Mouse (Mus musculus) intestine, embryonic 16.5 days (tissue): ENCODE data around the gene Agtpbp1. TPM values are rescaled to one million over a fixed set of nuclear protein-coding genes. Genes with fewer than 3 reads are reported as not detected.

Experiments used
- ATAC-seq: fragments of 200-750 bp; cut with Nextera tagmentation; 2 replicates; pipeline ENCODE4 v1.8.0; 2017; ENCODE audit warnings: moderate TSS enrichment, moderate library complexity
- H3K27ac ChIP-seq: fragments of 300-500 bp; sonication (generic); 2 replicates; pipeline ENCODE4 v1.5.1; 2014; ENCODE audit warnings: mild to moderate bottlenecking, low read length
- H3K27me3 ChIP-seq: fragments of 300-500 bp; sonication (generic); replicated peaks from 2 replicates; pipeline ENCODE4 v1.6.1; 2014; ENCODE audit warnings: low read length, control low read depth, mixed read lengths; ENCODE audit not compliant: control insufficient read depth, insufficient read depth
- H3K36me3 ChIP-seq: fragments of 300-500 bp; sonication (generic); 2 replicates; pipeline ENCODE4 v1.6.1; 2014; ENCODE audit warnings: low read length, control low read depth; ENCODE audit not compliant: control insufficient read depth, insufficient read depth
- H3K4me1 ChIP-seq: fragments of 300-500 bp; sonication (generic); 2 replicates; pipeline ENCODE4 v1.6.1; 2014; ENCODE audit warnings: low read length, control low read depth, mixed read lengths; ENCODE audit not compliant: control insufficient read depth, insufficient read depth
- H3K4me2 ChIP-seq: fragments of 300-500 bp; sonication (generic); 2 replicates; pipeline ENCODE4 v1.6.1; 2014; ENCODE audit warnings: low read depth, low read length, control low read depth
- H3K4me3 ChIP-seq: fragments of 300-500 bp; sonication (generic); 2 replicates; pipeline ENCODE4 v1.5.1; 2014; ENCODE audit warnings: mild to moderate bottlenecking, low read length
- H3K9ac ChIP-seq: fragments of 300-500 bp; sonication (generic); 2 replicates; pipeline ENCODE4 v1.6.1; 2014; ENCODE audit warnings: low read depth, low read length
- H3K9me3 ChIP-seq: fragments of 300-500 bp; sonication (generic); 2 replicates; pipeline ENCODE4 v1.6.1; 2016; ENCODE audit warnings: low read length, control low read depth; ENCODE audit not compliant: control insufficient read depth
- WGBS: fragments of 180-500 bp; shearing (Covaris S2); extraction: QIAGEN DNeasy Blood & Tissue Kit; methylation state at CpG from one replicate; pipeline ENCODE4 v1.1.7; 2014; 5-methylcytosine and 5-hydroxymethylcytosine counted together
- polyA plus RNA-seq: library from polyadenylated mRNA; unstranded; fragments of >200 nt; fragmentation: Nextera tagmentation; extraction: Ambion mirVana; gene quantifications from 2 replicates; pipeline ENCODE4 v1.2.1, GENCODE M21; 2015

Gene Agtpbp1
- polyA plus RNA-seq, 1 experiment from 2014 or later, result 10.2 TPM

DNA sequence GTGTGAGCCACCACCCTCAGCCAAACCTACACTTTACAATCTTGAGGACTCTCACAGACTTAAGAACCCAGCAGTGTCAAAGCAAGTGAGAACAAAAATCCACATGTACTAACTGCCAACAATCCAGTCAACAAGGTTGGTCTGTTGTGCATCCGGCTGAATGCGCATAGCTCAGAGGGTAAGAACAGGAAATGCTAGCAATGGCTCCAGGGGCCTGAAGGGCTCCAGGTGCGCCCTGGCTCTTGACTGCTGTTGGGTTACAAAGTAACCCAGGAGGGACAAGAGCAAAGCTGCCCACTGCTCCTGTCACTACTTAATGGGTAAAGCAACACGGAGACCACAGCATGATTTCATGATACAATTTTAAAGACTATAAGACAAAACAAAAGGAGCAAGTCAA is 81.4 kb downstream of the Agtpbp1 start:
- Histone ChIP-seq H3K27ac (no peak overlapping the region), H3K4me1 (0 out of 2 replicates have a peak, but pooled peaks cover 1% of the 10 kb centered on the region), H3K9me3 (no peaks in the 10 kb centered on the region), H3K4me2 (no peak overlapping the region), H3K4me3 (no peak overlapping the region), H3K36me3 (no peaks in the 10 kb centered on the region), H3K27me3 (no peaks in the 10 kb centered on the region), H3K9ac (no peak overlapping the region)
- 82% methylated on average over 4 of the region's 4 CpGs for WGBS
- ATAC-seq, result no peak

DNA sequence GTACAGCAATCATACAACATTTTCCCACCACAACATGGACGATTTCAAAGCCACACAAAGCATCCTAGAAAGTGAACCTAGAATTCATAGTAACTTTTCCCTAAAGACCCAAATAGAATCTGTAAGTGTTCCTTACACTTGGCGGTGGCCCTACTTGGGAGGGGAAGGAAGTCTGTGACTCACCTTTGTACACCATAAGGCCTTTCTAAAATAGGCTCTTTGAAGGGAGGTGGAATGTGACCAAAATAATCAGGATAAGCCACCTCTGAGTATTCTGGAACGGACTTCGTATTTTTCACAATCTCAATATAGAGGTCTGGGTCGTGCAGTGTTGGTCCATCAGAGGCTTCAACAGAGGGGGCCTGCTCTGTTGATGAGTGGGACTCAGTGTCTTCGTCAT is 85.2 kb downstream of the Agtpbp1 start:
- H3K9ac ChIP-seq, result no peak overlapping the region
- no peaks in the 10 kb centered on the region for H3K4me1 ChIP-seq
- H3K27me3 ChIP-seq, result no peaks in the 10 kb centered on the region
- H3K9me3 ChIP-seq, result no peaks in the 10 kb centered on the region
- no peak overlapping the region for H3K27ac ChIP-seq
- no peak overlapping the region for H3K4me3 ChIP-seq
- 0 out of 2 replicates have a peak, but pooled peaks cover under 1% of the 10 kb centered on the region for H3K36me3 ChIP-seq
- ATAC-seq, result no peak
- no peak overlapping the region for H3K4me2 ChIP-seq
- WGBS, result 85% methylated on average over 6 of the region's 6 CpGs

DNA sequence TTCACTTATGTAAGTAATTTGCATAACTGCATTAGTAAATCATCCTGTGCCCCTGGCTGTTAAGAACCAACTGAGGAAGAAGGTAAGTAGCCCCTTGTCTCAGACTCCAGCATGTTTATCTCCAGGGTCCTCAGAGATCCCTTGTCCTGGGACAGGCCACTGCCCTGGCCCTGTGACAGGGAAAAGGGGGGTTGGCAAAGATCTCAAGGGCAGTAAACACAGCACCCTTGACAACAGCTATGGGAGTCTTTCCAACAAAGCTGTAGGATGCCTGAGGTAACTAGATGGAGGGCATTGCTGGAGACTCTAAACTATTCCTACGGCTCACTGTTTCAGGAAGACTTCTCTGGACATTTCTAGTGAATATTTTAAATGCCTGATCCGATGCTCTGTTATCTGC is 85.7 kb downstream of the Agtpbp1 start:
- H3K9ac ChIP-seq, result no peak overlapping the region
- H3K4me2 ChIP-seq, result no peak overlapping the region
- no peaks in the 10 kb centered on the region for H3K9me3 ChIP-seq
- no peak overlapping the region for H3K4me3 ChIP-seq
- WGBS, result 91% methylated on average over 2 of the region's 2 CpGs
- no peaks in the 10 kb centered on the region for H3K27me3 ChIP-seq
- no peak overlapping the region for H3K27ac ChIP-seq
- 0 out of 2 replicates have a peak, but pooled peaks cover 2% of the 10 kb centered on the region for H3K36me3 ChIP-seq
- no peak for ATAC-seq
- H3K4me1 ChIP-seq, result no peaks in the 10 kb centered on the region

DNA sequence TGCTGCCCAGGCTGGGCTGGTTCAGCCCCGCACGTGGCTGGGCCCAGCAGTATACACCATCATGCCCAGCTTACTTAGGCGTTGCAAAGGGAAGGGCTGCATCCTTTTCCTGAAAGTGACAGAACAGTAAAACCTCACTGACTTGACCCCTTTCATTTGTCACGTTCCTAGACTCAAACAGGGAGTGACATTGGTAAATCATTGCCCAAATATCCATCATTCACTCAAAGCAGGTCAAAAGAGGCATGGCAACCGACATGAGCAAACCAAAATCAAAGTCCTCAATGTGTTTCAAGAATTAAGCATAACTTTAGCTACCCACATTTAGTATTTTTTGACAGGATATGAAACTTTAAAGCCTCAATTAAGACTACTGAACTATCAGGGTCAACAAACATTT is 86.8 kb downstream of the Agtpbp1 start:
- Histone ChIP-seq H3K4me2 (no peak overlapping the region), H3K4me1 (no peaks in the 10 kb centered on the region), H3K36me3 (0 out of 2 replicates have a peak, but pooled peaks cover 2% of the 10 kb centered on the region), H3K4me3 (no peak overlapping the region), H3K27me3 (no peaks in the 10 kb centered on the region), H3K9ac (no peak overlapping the region), H3K9me3 (no peaks in the 10 kb centered on the region), H3K27ac (no peak overlapping the region)
- no peak for ATAC-seq
- WGBS, result 60% methylated on average over 5 of the region's 5 CpGs

DNA sequence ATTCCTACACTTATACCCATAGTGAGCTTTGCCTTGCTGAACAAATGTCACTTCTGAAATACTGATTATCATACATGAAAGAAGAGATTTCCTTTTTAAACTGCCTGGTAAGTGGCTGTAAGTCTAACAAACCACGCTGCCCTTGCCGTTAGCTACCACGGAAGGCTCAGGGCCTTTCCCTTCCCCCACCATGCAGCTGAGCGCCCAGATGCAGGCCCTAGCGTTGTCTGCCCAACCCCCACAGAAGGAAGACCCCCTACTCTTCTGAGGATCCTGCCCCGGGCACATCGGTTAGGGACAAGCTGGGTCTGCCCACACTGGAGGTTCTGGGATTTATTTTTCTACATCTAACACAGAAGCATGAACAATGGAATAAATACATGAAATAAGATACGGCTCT is 89.2 kb downstream of the Agtpbp1 start:
- H3K4me2 ChIP-seq, result no peak overlapping the region
- H3K36me3 ChIP-seq, result 0 out of 2 replicates have a peak, but pooled peaks cover 2% of the 10 kb centered on the region
- ATAC-seq, result no peak
- no peak overlapping the region for H3K9ac ChIP-seq
- H3K27ac ChIP-seq, result no peak overlapping the region
- no peaks in the 10 kb centered on the region for H3K4me1 ChIP-seq
- H3K9me3 ChIP-seq, result no peaks in the 10 kb centered on the region
- no peaks in the 10 kb centered on the region for H3K27me3 ChIP-seq
- WGBS, result 36% methylated on average over 8 of the region's 8 CpGs
- no peak overlapping the region for H3K4me3 ChIP-seq

DNA sequence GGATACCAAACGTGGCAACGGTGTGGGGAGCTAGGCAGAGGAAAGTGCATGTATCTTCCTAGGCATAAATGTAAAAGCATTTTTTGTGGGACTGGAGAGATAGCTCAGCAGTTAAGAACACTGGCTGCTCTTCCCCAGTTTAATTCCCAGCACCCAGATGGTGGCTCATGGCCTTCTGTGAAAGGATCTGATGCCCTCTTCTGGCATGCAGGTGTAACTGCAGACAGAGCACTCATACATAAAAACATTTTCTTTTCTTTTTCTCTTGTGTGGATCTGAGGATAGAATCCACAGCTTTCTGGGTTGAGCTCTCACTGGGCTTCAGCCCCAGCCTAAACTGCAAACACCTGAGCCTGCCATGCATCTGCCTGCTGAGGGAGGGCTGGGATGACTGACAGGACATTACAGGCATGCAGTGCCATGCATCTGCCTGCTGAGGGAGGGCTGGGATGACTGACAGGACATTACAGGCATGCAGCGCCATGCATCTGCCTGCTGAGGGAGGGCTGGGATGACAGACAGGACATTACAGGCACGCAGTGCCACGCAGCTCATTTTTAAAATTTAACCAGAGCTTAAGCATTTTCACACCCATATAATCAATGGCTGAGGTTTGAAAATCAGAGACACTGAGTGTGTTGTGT is 90.3 kb downstream of the Agtpbp1 start:
- Histone ChIP-seq H3K27me3 (no peaks in the 10 kb centered on the region), H3K4me3 (no peak overlapping the region), H3K9ac (no peak overlapping the region), H3K4me1 (no peaks in the 10 kb centered on the region), H3K4me2 (no peak overlapping the region), H3K36me3 (0 out of 2 replicates have a peak, but pooled peaks cover 2% of the 10 kb centered on the region), H3K27ac (no peak overlapping the region), H3K9me3 (no peaks in the 10 kb centered on the region)
- no peak for ATAC-seq
- 78% methylated on average over 5 of the region's 5 CpGs for WGBS

DNA sequence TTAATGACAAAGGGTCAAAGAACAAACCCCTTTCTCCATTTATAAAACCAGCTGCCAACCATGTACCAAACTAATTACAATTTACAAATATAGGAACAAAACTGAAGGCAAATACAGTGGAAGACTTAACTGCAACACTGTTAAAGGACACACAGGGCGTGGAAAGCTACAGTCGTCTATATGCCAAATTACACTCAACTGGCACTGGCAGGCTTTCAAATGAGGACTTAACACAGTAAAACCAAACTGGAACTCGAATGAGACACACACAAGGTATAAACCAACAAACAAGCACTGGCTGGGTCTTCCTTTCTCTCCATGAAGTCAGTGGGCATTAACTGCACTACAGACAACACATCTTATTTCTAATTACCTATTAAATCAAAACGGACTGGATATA is 94.3 kb downstream of the Agtpbp1 start:
- Histone ChIP-seq H3K9ac (no peak overlapping the region), H3K27ac (no peak overlapping the region), H3K4me3 (no peak overlapping the region), H3K9me3 (no peaks in the 10 kb centered on the region), H3K4me2 (no peak overlapping the region), H3K36me3 (0 out of 2 replicates have a peak, but pooled peaks cover 2% of the 10 kb centered on the region), H3K27me3 (no peaks in the 10 kb centered on the region), H3K4me1 (no peaks in the 10 kb centered on the region)
- 77% methylated on average over 4 of the region's 4 CpGs for WGBS
- ATAC-seq, result no peak

DNA sequence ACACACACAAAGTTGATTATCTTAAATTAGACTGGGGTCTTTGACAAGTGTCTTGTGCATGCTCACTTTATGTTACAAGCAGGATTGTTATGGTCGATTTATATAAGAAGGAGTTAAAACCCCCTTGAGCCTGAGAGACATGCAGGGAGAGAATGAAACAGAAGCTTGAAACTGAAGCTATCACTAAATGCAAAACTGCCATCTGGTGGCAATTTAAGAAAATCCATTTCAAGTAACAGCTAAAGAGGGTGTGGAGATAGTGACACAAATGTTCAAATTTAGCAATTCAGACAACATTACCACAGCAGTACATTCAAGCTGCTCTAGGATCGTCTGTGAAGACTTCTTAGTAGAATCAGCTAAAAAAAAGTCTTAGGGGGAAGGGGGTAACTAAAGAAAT is 95.9 kb downstream of the Agtpbp1 start:
- H3K27ac ChIP-seq, result no peak overlapping the region
- 45% methylated on average over 2 of the region's 2 CpGs for WGBS
- ATAC-seq, result no peak
- H3K27me3 ChIP-seq, result no peaks in the 10 kb centered on the region
- H3K9me3 ChIP-seq, result no peaks in the 10 kb centered on the region
- H3K9ac ChIP-seq, result no peak overlapping the region
- no peak overlapping the region for H3K4me2 ChIP-seq
- H3K4me1 ChIP-seq, result no peaks in the 10 kb centered on the region
- no peak overlapping the region for H3K4me3 ChIP-seq
- no peaks in the 10 kb centered on the region for H3K36me3 ChIP-seq

DNA sequence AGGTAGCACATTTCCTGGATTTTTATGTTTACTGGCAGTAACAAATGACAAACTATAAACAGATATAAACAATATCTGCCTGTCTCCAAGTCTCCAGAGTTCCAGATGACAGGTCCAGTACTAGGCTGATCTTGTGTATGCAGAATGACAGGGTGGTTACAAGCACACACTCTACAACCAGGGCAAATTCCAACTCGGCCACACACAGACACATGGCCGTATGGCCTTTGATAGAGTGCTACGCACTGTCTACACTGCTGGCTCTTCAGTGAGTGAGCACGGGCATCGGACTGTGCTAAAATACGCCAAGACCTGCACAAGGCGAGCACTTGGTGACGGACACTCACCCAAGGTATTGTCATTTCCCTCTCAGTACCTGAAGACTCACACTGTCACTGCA is 97.7 kb downstream of the Agtpbp1 start:
- Histone ChIP-seq H3K9ac (no peak overlapping the region), H3K27me3 (no peaks in the 10 kb centered on the region), H3K27ac (no peak overlapping the region), H3K9me3 (no peaks in the 10 kb centered on the region), H3K4me2 (no peak overlapping the region), H3K4me1 (no peaks in the 10 kb centered on the region), H3K4me3 (no peak overlapping the region), H3K36me3 (no peaks in the 10 kb centered on the region)
- ATAC-seq, result no peak
- WGBS, result 86% methylated on average over 8 of the region's 8 CpGs

DNA sequence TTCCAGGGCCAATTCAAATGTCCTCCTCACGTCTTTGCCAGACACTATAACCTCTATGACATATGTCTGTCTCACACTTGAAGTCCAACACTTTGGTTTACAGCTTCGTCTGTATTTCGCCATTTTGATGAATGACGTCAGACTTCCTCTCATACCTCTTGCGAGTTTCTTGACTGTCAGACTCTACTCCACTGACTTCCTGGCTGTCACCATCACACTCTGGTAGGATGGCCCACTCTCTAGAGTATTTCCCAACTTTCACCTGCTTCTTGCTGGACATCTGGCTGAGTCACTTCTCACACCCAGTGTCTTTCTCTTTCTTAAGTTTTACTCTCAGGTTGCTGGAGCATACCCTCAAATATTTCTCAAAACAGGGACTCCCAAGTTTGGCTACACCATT is 98.8 kb downstream of the Agtpbp1 start:
- H3K36me3 ChIP-seq, result no peaks in the 10 kb centered on the region
- no peak overlapping the region for H3K4me3 ChIP-seq
- no peaks in the 10 kb centered on the region for H3K27me3 ChIP-seq
- WGBS, result 87% methylated on average over 5 of the region's 5 CpGs
- no peak for ATAC-seq
- H3K27ac ChIP-seq, result no peak overlapping the region
- H3K9ac ChIP-seq, result no peak overlapping the region
- no peak overlapping the region for H3K4me2 ChIP-seq
- no peaks in the 10 kb centered on the region for H3K4me1 ChIP-seq
- no peaks in the 10 kb centered on the region for H3K9me3 ChIP-seq
